Mouse (Mus musculus): Measurements from ENCODE around the gene Ptpru. TPM values are rescaled to one million over a fixed set of nuclear protein-coding genes. Genes with fewer than 3 reads are reported as not detected.

Ptpru gene
- total RNA-seq (2021) = 10 to 100 TPM; 66.8 to 82.5 TPM
- long read RNA-seq, experiment 1, partial matches to known transcripts = 10 of 21 reads
- long read RNA-seq, experiment 1, other reads (novel, unspliced or antisense) = 11 of 21 reads
- long read RNA-seq, experiment 2, partial matches to known transcripts = 9 of 16 reads
- long read RNA-seq, experiment 2, other reads (novel, unspliced or antisense) = 7 of 16 reads

GRCm38 (mm10) chr4:131837872-131838524 is at the start of gene Ptpru:
TSS of gene Ptpru (minus strand) at chr4:131838288.
- DNase-seq (ENCODE audit: low spot score in 2 of 2) = peak; percentile 88 to 89

GRCm38 (mm10) chr4:131885376-131885775 is 47.3 kb upstream of the Ptpru start:
- no peak for DNase-seq (ENCODE audit: low spot score in 2 of 2)

GRCm38 (mm10) chr4:131883571-131883970 is 45.5 kb upstream of the Ptpru start:
- DNase-seq (ENCODE audit: low spot score in 2 of 2) = no peak

GRCm38 (mm10) chr4:131881306-131881705 is 43.2 kb upstream of the Ptpru start:
- DNase-seq (ENCODE audit: low spot score in 2 of 2) = no peak

GRCm38 (mm10) chr4:131879692-131880091 is 41.6 kb upstream of the Ptpru start:
- no peak for DNase-seq (ENCODE audit: low spot score in 2 of 2)

GRCm38 (mm10) chr4:131876836-131877235 is 38.7 kb upstream of the Ptpru start:
- no peak for DNase-seq (ENCODE audit: low spot score in 2 of 2)

GRCm38 (mm10) chr4:131875242-131875641 is 37.2 kb upstream of the Ptpru start:
- no peak for DNase-seq (ENCODE audit: low spot score in 2 of 2)

- DNase-seq (ENCODE audit: low spot score in 2 of 2) = no peak
Observed at GRCm38 (mm10) chr4:131874567-131874966, 36.5 kb upstream of the Ptpru start.

GRCm38 (mm10) chr4:131874169-131874536 is 36.1 kb upstream of the Ptpru start:
- no peak for DNase-seq (ENCODE audit: low spot score in 2 of 2)

GRCm38 (mm10) chr4:131873293-131874168 is 35.4 kb upstream of the Ptpru start, which contains the start of gene Srsf4:
TSS of gene Srsf4 (plus strand) at chr4:131873617.
- DNase-seq (ENCODE audit: low spot score in 2 of 2) = peak; percentile 92 to 95

GRCm38 (mm10) chr4:131872672-131873292 is 34.7 kb upstream of the Ptpru start:
- DNase-seq (ENCODE audit: low spot score in 2 of 2) = no peak

GRCm38 (mm10) chr4:131861341-131861739 is 23.3 kb upstream of the Ptpru start:
- no peak for DNase-seq (ENCODE audit: low spot score in 2 of 2)

- peak; percentile 79 to 86 for DNase-seq (ENCODE audit: low spot score in 2 of 2)
Observed at GRCm38 (mm10) chr4:131860492-131861340, 22.6 kb upstream of the Ptpru start.

- no peak for DNase-seq (ENCODE audit: low spot score in 2 of 2)
Observed at GRCm38 (mm10) chr4:131854950-131855349, 16.9 kb upstream of the Ptpru start.

- DNase-seq (ENCODE audit: low spot score in 2 of 2) = peak in 1 of 2 experiments; percentile 54
Observed at GRCm38 (mm10) chr4:131849986-131850638, 12.0 kb upstream of the Ptpru start.

GRCm38 (mm10) chr4:131848082-131848481 is 10.0 kb upstream of the Ptpru start:
- no peak for DNase-seq (ENCODE audit: low spot score in 2 of 2)

GRCm38 (mm10) chr4:131845991-131846778 is 8.1 kb upstream of the Ptpru start:
- DNase-seq (ENCODE audit: low spot score in 2 of 2) = no peak

- peak; percentile 91 to 93 for DNase-seq (ENCODE audit: low spot score in 2 of 2)
Observed at GRCm38 (mm10) chr4:131843290-131843743, 5.2 kb upstream of the Ptpru start, which contains the start of gene Mecr. TSS of gene Mecr (plus strand) at chr4:131843470.
